Mouse (Mus musculus) lung, adult 2 months (tissue): ENCODE measurements around the gene Spdye4c.

Source experiments
- CTCF ChIP-seq: fragments of 200-500 bp; IDR thresholded peaks from 2 replicates; pipeline ENCODE4 v1.5.1; 2011; ENCODE audit warnings: mild to moderate bottlenecking, low read length, control low read depth; ENCODE audit not compliant: insufficient read depth
- POLR2A ChIP-seq: fragments of 200-500 bp; IDR thresholded peaks from 2 replicates; pipeline ENCODE4 v1.6.1; 2011; ENCODE audit warnings: low read depth, mild to moderate bottlenecking, control low read depth, low read length, borderline replicate concordance; ENCODE audit errors: extremely low read depth

- TF ChIP-seq CTCF (no peak), POLR2A (no peak)
Measured at GRCm38 (mm10) chr2:128613365-128613764, 22.4 kb downstream of the Spdye4c start.
